Mouse (Mus musculus) left cerebral cortex, postnatal 4 days (tissue): ENCODE data around the gene Lzts3. TPM values are rescaled to one million over a fixed set of nuclear protein-coding genes. Genes with fewer than 3 reads are reported as not detected.

Source experiments
- DNase-seq: peaks from one replicate; pipeline ENCODE4 v3.0.0-alpha.2; 2022
- intact Hi-C: fragments of 180-260 bp; cut with DNase I; formaldehyde crosslinking; loops from one replicate; pipeline ENCODE4 v1.15.1; 2025
- total RNA-seq, 2 experiments: library from RNA; stranded (reverse); gene quantifications; 2 replicates each; pipeline ENCODE4 v1.2.3; 2021

Lzts3 gene
- total RNA-seq, 2 experiments from 2014 or later, result 29.0 to 34.9 TPM

- no peak for DNase-seq
- intact Hi-C loops, result no loop called here
Observed at GRCm38 (mm10) chr2:130583902-130584560, 58.6 kb downstream of the Lzts3 start.

Other genes with a start within 250 kb of the Lzts3 start
- 10 to 100 TPM; 25.2 to 26.4 TPM for gene Cpxm1, start 245.2 kb downstream of the Lzts3 start, total RNA-seq
- gene Gm28372, start 237.6 kb downstream of the Lzts3 start, total RNA-seq, result not detected
- gene 1700020A23Rik, start 237.5 kb downstream of the Lzts3 start, total RNA-seq, result not detected
- gene Tmem239, start 236.3 kb downstream of the Lzts3 start, total RNA-seq, result not detected
- 100 to 1,000 TPM in 1 of 2 experiments, 10 to 100 TPM in 1; 96.4 to 113 TPM for gene Vps16, start 218.5 kb downstream of the Lzts3 start, total RNA-seq
- 10 to 100 TPM; 31.7 to 33.2 TPM for gene Pced1a, start 218.1 kb downstream of the Lzts3 start, total RNA-seq
- gene Ptpra, start 192.5 kb downstream of the Lzts3 start, total RNA-seq, result 100 to 1,000 TPM; 243 to 247 TPM
- gene Mrps26, start 79.1 kb downstream of the Lzts3 start, total RNA-seq, result 10 to 100 TPM; 56.6 to 60.0 TPM
- gene Oxt, start 66.6 kb downstream of the Lzts3 start, total RNA-seq, result 1 to 10 TPM in 1 of 2 experiments, under 1 TPM in 1; 0.88 to 1.0 TPM
- 10 to 100 TPM in 1 of 2 experiments, 1 to 10 TPM in 1; 2.1 to 21.1 TPM for gene Avp, start 60.2 kb downstream of the Lzts3 start, total RNA-seq
- 1 to 10 TPM; 7.8 to 9.7 TPM for gene Fastkd5, start 12.8 kb downstream of the Lzts3 start, total RNA-seq
- gene Ubox5, start 12.8 kb downstream of the Lzts3 start, total RNA-seq, result 1 to 10 TPM; 8.8 to 9.1 TPM
- gene Ddrgk1, start 21.9 kb upstream of the Lzts3 start, total RNA-seq, result 10 to 100 TPM; 56.3 to 68.9 TPM
- 10 to 100 TPM; 48.3 to 48.7 TPM for gene Itpa, start 24.8 kb upstream of the Lzts3 start, total RNA-seq
- gene Slc4a11, start 54.7 kb upstream of the Lzts3 start, total RNA-seq, result under 1 TPM; 0.34 to 0.83 TPM